Mouse (Mus musculus): ENCODE results near the gene Rmnd5a.

Gene Rmnd5a

GRCm38 (mm10) chr6:71372041-71372720, 68.3 kb downstream of the Rmnd5a start:
- no peak for DNase-seq (ENCODE audit: low read depth)

GRCm38 (mm10) chr6:71371085-71371605, 69.3 kb downstream of the Rmnd5a start:
- DNase-seq (ENCODE audit: low read depth), result no peak

GRCm38 (mm10) chr6:71369416-71369815, 71.0 kb downstream of the Rmnd5a start:
- DNase-seq (ENCODE audit: low read depth), result no peak

- DNase-seq (ENCODE audit: low read depth), result no peak
Measured at GRCm38 (mm10) chr6:71363995-71364394, 76.4 kb downstream of the Rmnd5a start.

GRCm38 (mm10) chr6:71361156-71361670, 79.2 kb downstream of the Rmnd5a start:
- no peak for DNase-seq (ENCODE audit: low read depth)

GRCm38 (mm10) chr6:71360751-71361150, 79.7 kb downstream of the Rmnd5a start:
- no peak for DNase-seq (ENCODE audit: low read depth)

GRCm38 (mm10) chr6:71360221-71360620, 80.2 kb downstream of the Rmnd5a start:
- DNase-seq (ENCODE audit: low read depth), result no peak

GRCm38 (mm10) chr6:71357493-71357892, 82.9 kb downstream of the Rmnd5a start:
- no peak for DNase-seq (ENCODE audit: low read depth)

GRCm38 (mm10) chr6:71353722-71354121, 86.7 kb downstream of the Rmnd5a start:
- no peak for DNase-seq (ENCODE audit: low read depth)

- DNase-seq (ENCODE audit: low read depth), result no peak
Measured at GRCm38 (mm10) chr6:71352866-71353427, 87.5 kb downstream of the Rmnd5a start.

GRCm38 (mm10) chr6:71352201-71352600, 88.2 kb downstream of the Rmnd5a start:
- DNase-seq (ENCODE audit: low read depth), result no peak

- no peak for DNase-seq (ENCODE audit: low read depth)
Measured at GRCm38 (mm10) chr6:71351201-71351600, 89.2 kb downstream of the Rmnd5a start.

- peak; percentile 2 for DNase-seq (ENCODE audit: low read depth)
Measured at GRCm38 (mm10) chr6:71348006-71348405, 92.4 kb downstream of the Rmnd5a start.

GRCm38 (mm10) chr6:71341179-71341578, 99.3 kb downstream of the Rmnd5a start:
- no peak for DNase-seq (ENCODE audit: low read depth)

- DNase-seq (ENCODE audit: low read depth), result no peak
Measured at GRCm38 (mm10) chr6:71339351-71339750, 101.1 kb downstream of the Rmnd5a start.

- DNase-seq (ENCODE audit: low read depth), result no peak
Measured at GRCm38 (mm10) chr6:71338941-71339340, 101.5 kb downstream of the Rmnd5a start.

Data from c-Kit-positive CD71-positive TER-119-negative erythroid progenitor cells, embryonic 14.5 days (primary cell).